Mouse (Mus musculus) G1E (cell line): Measurements from ENCODE around the gene Ppp1r36.

Experiments
- CTCF ChIP-seq: IDR thresholded peaks from 2 replicates; pipeline ENCODE4 v1.5.1; 2012; ENCODE audit warnings: low read depth, low read length, inconsistent platforms, mixed read lengths
- POLR2AphosphoS5 ChIP-seq: IDR thresholded peaks from 2 replicates; pipeline ENCODE4 v1.6.1; 2012; ENCODE audit warnings: low read depth, low read length, inconsistent platforms; ENCODE audit not compliant: insufficient replicate concordance

GRCm38 (mm10) chr12:76369206-76369977 lies 47.9 kb upstream of the Ppp1r36 start, which contains the start of gene Zbtb25:
- TF ChIP-seq CTCF (no peak), POLR2AphosphoS5 (no peak)
